Mouse (Mus musculus) brain, embryonic 14.5 days (tissue): ENCODE measurements at regions not wholly inside any gene's neighbourhood (a gene's known extent, or its start where the extent isn't known, plus 50 kb on each side); places are given as distances from the start of the nearest gene placed in this dataset.

Source experiments
- CTCF ChIP-seq: fragments of 200-500 bp; IDR thresholded peaks from 2 replicates; pipeline ENCODE4 v1.5.1; 2012; ENCODE audit warnings: inconsistent platforms, mild to moderate bottlenecking, moderate library complexity, borderline replicate concordance; ENCODE audit not compliant: insufficient read depth, insufficient read length; ENCODE audit errors: extremely low read depth
- POLR2A ChIP-seq: fragments of 200-500 bp; IDR thresholded peaks from 2 replicates; pipeline ENCODE4 v1.6.1; 2012; ENCODE audit warnings: mild to moderate bottlenecking, inconsistent platforms, borderline replicate concordance; ENCODE audit not compliant: poor library complexity, insufficient read depth, insufficient read length, severe bottlenecking; ENCODE audit errors: extremely low read depth

GRCm38 (mm10) chr7:77559095-77559494 lies 1178.7 kb downstream of the Ntrk3 start:
- no peak for TF ChIP-seq CTCF
- no peak for TF ChIP-seq POLR2A
